Mouse (Mus musculus): ENCODE results near the gene 5430403G16Rik.
"Not testable (repeated sequence)": the region's sequence is repeated elsewhere in the genome, so short reads cannot be mapped to it uniquely, and the experiment has no call there.

The 5430403G16Rik gene

GRCm38 (mm10) chr5:109690537-109691201 is at the start of gene 5430403G16Rik:
Gene 5430403G16Rik (minus strand): TSS chr5:109691041.
- DNase-seq: peak; percentile 85

DNA sequence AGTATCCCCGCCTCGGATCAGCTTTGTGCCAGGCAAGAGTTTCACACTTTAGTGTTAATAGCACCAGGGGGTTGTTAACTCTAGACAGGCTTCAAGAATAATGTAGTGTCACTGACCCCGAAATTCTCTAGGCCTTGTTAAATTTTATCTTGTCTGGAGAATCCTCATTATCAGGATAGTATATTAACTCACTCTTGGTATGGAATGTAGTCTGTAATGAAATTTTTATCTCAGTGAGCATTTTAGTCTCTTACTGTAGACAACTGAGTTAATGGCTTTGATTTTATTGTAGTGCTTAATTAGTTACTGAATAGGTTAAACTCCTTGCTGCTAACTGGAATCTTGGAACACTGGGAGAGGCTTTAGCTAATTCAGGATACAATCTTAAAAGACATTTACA is 26.5 kb upstream of the 5430403G16Rik start:
- DNase-seq: peak; percentile 57

DNA sequence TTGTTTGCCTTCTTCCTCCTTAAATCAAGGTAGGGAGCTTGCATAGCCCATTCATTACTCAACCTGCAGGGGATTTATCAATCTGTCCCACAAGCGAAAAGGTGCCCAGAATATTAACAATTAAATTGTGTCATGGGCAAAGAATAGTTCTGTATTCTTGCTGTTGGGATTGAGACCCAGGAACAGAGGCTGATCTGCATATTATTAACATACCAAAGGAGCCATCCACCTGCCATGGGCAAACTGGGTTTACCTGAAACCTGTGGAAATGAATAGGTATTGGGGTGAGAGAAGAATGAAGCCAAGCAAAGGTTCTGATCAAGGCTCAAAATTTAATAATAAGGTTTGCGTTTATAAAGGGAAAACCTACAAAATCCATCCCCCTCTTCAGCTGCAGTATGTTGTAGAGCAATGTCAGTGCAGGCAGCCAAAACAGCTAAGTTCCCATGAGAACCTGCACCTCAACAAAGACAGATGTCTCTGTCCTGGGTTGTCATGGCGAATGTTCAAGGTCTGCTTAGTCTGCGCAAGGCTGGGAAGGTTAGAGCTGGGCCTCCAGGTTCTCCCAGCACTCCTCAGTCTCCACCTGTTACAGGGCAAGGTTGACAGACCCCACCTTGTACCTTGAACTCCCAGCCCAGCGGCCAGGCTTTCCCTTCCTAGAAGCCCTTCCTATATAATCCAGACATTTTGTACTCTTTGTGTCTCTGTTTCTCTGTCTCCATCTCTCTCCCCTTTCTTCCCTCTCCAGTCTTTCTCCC is 544 bp upstream of the 5430403G16Rik start:
- not testable (repeated sequence) for DNase-seq

GRCm38 (mm10) chr5:109682921-109683320 is 7.9 kb downstream of the 5430403G16Rik start:
- DNase-seq: no peak

All from kidney, adult 9 months (tissue).